Mouse (Mus musculus) lung, postnatal 0 days (tissue): ENCODE results near the gene 9130213A22Rik. TPM values are rescaled to one million over a fixed set of nuclear protein-coding genes. Genes with fewer than 3 reads are reported as not detected.

Source experiments
- ATAC-seq: fragments of 200-750 bp; cut with Nextera tagmentation; 2 replicates; pipeline ENCODE4 v1.8.0; 2017; ENCODE audit warnings: moderate library complexity
- DNase-seq: peaks from one replicate; pipeline ENCODE4 v3.0.0-alpha.2; 2016; ENCODE audit warnings: low spot score
- H3K27ac ChIP-seq: fragments of 300-500 bp; sonication (generic); 2 replicates; pipeline ENCODE4 v1.5.1; 2014; ENCODE audit warnings: antibody characterized with exemption, mild to moderate bottlenecking, low read length, mixed read lengths
- H3K27me3 ChIP-seq: fragments of 300-500 bp; sonication (generic); replicated peaks from 2 replicates; pipeline ENCODE4 v1.6.1; 2014; ENCODE audit warnings: low read length, mixed read lengths; ENCODE audit not compliant: insufficient read depth
- H3K36me3 ChIP-seq: fragments of 300-500 bp; sonication (generic); 2 replicates; pipeline ENCODE4 v1.6.1; 2014; ENCODE audit warnings: low read length, mixed read lengths; ENCODE audit not compliant: insufficient read depth
- H3K4me1 ChIP-seq: fragments of 300-500 bp; sonication (generic); 2 replicates; pipeline ENCODE4 v1.6.1; 2014; ENCODE audit warnings: antibody characterized with exemption, low read depth, low read length, mixed read lengths; ENCODE audit not compliant: insufficient read depth
- H3K4me2 ChIP-seq: fragments of 300-500 bp; sonication (generic); replicated peaks from 2 replicates; pipeline ENCODE4 v1.6.1; 2014; ENCODE audit warnings: low read depth, mild to moderate bottlenecking, low read length, moderate library complexity, mixed read lengths
- H3K4me3 ChIP-seq: fragments of 300-500 bp; sonication (generic); 2 replicates; pipeline ENCODE4 v1.5.1; 2014; ENCODE audit warnings: low read depth, low read length
- H3K9ac ChIP-seq: fragments of 300-500 bp; sonication (generic); replicated peaks from 2 replicates; pipeline ENCODE4 v1.6.1; 2014; ENCODE audit warnings: low read depth, mild to moderate bottlenecking
- H3K9me3 ChIP-seq: fragments of 300-500 bp; sonication (generic); 2 replicates; pipeline ENCODE4 v1.6.1; 2016; ENCODE audit warnings: low read length, mixed read lengths
- CTCF ChIP-seq: IDR thresholded peaks from 2 replicates; pipeline ENCODE4 v1.5.1; 2016; ENCODE audit warnings: antibody characterized with exemption, mild to moderate bottlenecking
- EP300 ChIP-seq: IDR thresholded peaks from 2 replicates; pipeline ENCODE4 v1.6.1; 2016; ENCODE audit warnings: antibody characterized with exemption, mild to moderate bottlenecking, control low read depth
- WGBS: fragments of 180-500 bp; shearing (Covaris S2); extraction: QIAGEN DNeasy Blood & Tissue Kit; methylation state at CpG from one replicate; pipeline ENCODE4 v1.1.7; 2014; 5-methylcytosine and 5-hydroxymethylcytosine counted together
- polyA plus RNA-seq: library from polyadenylated mRNA; unstranded; fragments of >200 nt; fragmentation: Nextera tagmentation; extraction: Ambion mirVana; gene quantifications from 2 replicates; pipeline ENCODE4 v1.2.1, GENCODE M21; 2015

Gene 9130213A22Rik
- polyA plus RNA-seq, 1 experiment from 2014 or later = 0.50 TPM

- DNase-seq (peak; percentile 26), ATAC-seq (no peak)
- Histone ChIP-seq H3K27ac (0 out of 2 replicates have a peak overlapping the region, but pooled peaks have one; percentile 100), H3K9me3 (no peaks in the 10 kb centered on the region), H3K4me3 (peak overlapping the region; percentile 97), H3K27me3 (no peaks in the 10 kb centered on the region), H3K4me2 (peak overlapping the region; percentile 76), H3K4me1 (peaks cover 16% of the 10 kb centered on the region), H3K36me3 (peaks cover 55% of the 10 kb centered on the region), H3K9ac (no peak overlapping the region)
- TF ChIP-seq CTCF (no peak), EP300 (no peak)
- WGBS = 83% methylated on average over 20 of the region's 20 CpGs
These were observed 21.6 kb downstream of the 9130213A22Rik start for GRCm38 (mm10) chr11:69100639-69101360.

DNA sequence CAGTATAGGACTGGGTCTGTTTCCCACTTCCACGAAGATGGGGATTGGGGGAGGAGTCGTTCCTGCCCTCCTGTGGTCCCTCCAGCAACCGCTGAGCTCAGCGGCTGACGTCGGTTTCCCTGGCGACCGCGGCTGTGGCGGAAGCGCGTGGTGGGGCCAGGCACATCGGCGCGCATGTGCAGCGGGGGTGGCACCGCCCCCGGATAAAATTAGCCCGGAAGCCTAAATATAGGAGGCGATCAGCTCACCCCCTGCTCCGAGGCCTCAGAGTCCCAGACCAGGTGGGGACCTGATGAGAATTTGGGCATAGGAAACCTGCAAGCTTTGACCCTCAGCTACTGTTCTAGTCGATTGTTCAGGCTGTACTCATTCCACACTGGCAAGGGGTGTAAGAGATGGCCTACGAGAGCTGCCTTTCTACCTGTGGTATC, 22.5 kb downstream of the 9130213A22Rik start:
- WGBS = 1% methylated on average over 23 of the region's 23 CpGs
- ATAC-seq = peak; percentile 10
- peak overlapping the region; percentile 100 for H3K27ac ChIP-seq
- H3K36me3 ChIP-seq = peaks cover 46% of the 10 kb centered on the region
- TF ChIP-seq CTCF = peak; percentile 49
- no peak for TF ChIP-seq EP300
- peak overlapping the region; percentile 79 for H3K9ac ChIP-seq
- H3K9me3 ChIP-seq = no peaks in the 10 kb centered on the region
- DNase-seq = peak; percentile 97
- peak overlapping the region; percentile 97 for H3K4me3 ChIP-seq
- H3K4me2 ChIP-seq = peak overlapping the region; percentile 76
- peaks cover 16% of the 10 kb centered on the region for H3K4me1 ChIP-seq
- no peaks in the 10 kb centered on the region for H3K27me3 ChIP-seq

- Histone ChIP-seq H3K4me3 (peak overlapping the region; percentile 97), H3K36me3 (peaks cover 40% of the 10 kb centered on the region), H3K27ac (peak overlapping the region; percentile 100), H3K27me3 (no peaks in the 10 kb centered on the region), H3K4me1 (peaks cover 16% of the 10 kb centered on the region), H3K9me3 (no peaks in the 10 kb centered on the region), H3K9ac (peak overlapping the region; percentile 79), H3K4me2 (peak overlapping the region; percentile 76)
- ATAC-seq = peak; percentile 1; the same call in 1 of the 2 replicates
- WGBS = under 1% methylated on average over 22 of the region's 22 CpGs
- peak; percentile 99 for TF ChIP-seq EP300
- TF ChIP-seq CTCF = no peak
- DNase-seq = peak; percentile 90
These were observed 23.0 kb downstream of the 9130213A22Rik start for GRCm38 (mm10) chr11:69099177-69099914.

GRCm38 (mm10) chr11:69098762-69099091, 23.7 kb downstream of the 9130213A22Rik start:
- H3K9me3 ChIP-seq = no peaks in the 10 kb centered on the region
- TF ChIP-seq CTCF (no peak), EP300 (no peak)
- H3K27ac ChIP-seq = peak overlapping the region; percentile 100
- 2% methylated on average over 19 of the region's 19 CpGs for WGBS
- peak; percentile 97 for DNase-seq
- H3K9ac ChIP-seq = peak overlapping the region; percentile 79
- peak; percentile 32 for ATAC-seq
- H3K4me1 ChIP-seq = peaks cover 16% of the 10 kb centered on the region
- no peaks in the 10 kb centered on the region for H3K27me3 ChIP-seq
- peak overlapping the region; percentile 97 for H3K4me3 ChIP-seq
- peaks cover 34% of the 10 kb centered on the region for H3K36me3 ChIP-seq
- peak overlapping the region; percentile 76 for H3K4me2 ChIP-seq

GRCm38 (mm10) chr11:69098039-69098761, 24.2 kb downstream of the 9130213A22Rik start:
- 7% methylated on average over 8 of the region's 8 CpGs for WGBS

More at GRCm38 (mm10) chr11:69098039-69098761, 24.2 kb downstream of the 9130213A22Rik start:
- no peaks in the 10 kb centered on the region for H3K27me3 ChIP-seq
- peaks cover 16% of the 10 kb centered on the region for H3K4me1 ChIP-seq
- peak overlapping the region; percentile 58 for H3K9ac ChIP-seq
- no peak for ATAC-seq
- no peak for DNase-seq
- peaks cover 29% of the 10 kb centered on the region for H3K36me3 ChIP-seq
- H3K27ac ChIP-seq = peak overlapping the region; percentile 100
- peak overlapping the region; percentile 76 for H3K4me2 ChIP-seq
- no peaks in the 10 kb centered on the region for H3K9me3 ChIP-seq
- H3K4me3 ChIP-seq = peak overlapping the region; percentile 97
- TF ChIP-seq CTCF = no peak
- TF ChIP-seq EP300 = no peak
